Mouse (Mus musculus): ENCODE measurements around the gene Vmn2r57.
A peak's percentile ranks its signal among the peaks of the same experiment; 100 is the strongest.
"Not testable (repeated sequence)": the region's sequence is repeated elsewhere in the genome, so short reads cannot be mapped to it uniquely, and the experiment has no call there.

Gene Vmn2r57

DNA sequence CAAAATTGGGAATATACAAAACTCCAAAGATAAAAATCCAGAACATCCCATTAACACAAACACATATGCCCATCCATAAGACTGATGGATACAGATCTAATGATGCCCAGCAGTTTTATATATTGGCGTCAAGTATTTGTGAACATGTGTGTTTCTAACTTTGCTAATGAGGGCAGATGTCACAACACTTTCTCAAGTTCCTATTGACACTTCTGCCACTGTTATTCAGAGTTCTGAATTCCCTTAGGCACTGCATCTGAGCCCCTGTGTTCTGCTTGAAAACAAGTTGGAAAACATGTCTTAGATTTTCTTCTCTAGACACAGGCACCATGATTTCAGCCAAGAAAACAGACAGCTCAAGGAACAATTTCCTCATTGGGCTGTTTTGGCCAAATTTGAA is at the start of gene Vmn2r57:
Gene Vmn2r57, minus strand, starts transcription at position 101 of the 400 bp plus-strand sequence.
- DNase-seq, result not testable (repeated sequence)

DNA sequence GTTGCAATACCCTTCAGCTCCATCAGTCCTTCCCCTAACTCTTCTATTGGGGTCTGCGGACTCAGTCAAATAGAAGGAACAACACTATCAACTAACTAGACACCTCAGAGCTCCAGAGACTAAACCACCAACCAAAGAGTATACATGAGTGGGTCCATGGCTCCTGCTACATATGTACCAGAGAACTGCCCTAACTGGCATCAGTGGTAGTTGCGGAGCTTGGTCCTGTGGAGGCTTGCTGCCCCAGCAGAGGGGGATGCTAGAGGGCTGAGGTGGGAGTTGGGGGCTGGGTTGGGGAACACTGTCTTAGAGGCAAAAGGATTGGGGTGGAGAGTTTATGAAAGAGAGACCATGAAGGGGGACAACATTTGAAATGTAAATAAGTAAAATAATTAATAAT is 49.4 kb upstream of the Vmn2r57 start:
- DNase-seq, result no peak

DNA sequence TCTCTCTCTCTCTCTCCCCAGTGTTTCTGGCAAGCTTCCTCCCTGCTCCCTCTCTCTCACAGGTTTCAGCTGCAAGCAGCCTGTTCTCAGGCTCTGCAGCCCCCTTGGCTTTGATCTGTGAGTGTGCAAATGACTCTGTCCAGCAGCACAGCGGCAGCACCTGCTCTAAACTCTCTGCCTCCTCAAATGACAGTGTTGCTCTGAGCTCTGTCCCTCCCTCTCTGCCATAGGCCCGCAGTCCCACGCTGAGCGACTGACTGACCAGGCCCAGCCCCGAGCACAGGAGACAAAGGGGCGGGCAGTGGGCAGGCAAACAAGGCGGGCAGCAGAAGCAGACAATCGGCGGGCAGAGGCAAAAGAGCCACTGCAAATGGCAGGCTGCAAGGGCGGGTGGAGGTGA is 3.4 kb upstream of the Vmn2r57 start:
- DNase-seq, result no peak

DNA sequence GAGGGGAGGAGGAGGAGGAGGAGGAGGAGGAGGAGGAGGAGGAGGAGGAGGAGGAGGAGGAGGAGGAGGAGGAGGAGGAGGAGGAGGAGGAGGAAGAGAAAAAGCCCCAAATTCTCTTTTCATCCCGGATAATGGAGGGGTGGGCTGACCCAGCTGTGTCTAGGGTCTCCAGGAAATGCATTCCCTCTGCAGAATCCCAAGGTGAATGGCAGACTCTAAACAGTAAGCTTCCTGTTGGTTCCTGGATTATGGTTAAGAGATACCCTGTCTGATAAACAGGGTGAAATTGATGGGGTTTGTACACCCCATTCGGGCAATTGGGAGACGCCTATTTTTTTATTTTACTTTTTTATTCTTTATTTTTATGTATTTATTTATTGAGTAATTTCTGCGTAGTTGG is 54.4 kb downstream of the Vmn2r57 start:
- no peak for DNase-seq

DNA sequence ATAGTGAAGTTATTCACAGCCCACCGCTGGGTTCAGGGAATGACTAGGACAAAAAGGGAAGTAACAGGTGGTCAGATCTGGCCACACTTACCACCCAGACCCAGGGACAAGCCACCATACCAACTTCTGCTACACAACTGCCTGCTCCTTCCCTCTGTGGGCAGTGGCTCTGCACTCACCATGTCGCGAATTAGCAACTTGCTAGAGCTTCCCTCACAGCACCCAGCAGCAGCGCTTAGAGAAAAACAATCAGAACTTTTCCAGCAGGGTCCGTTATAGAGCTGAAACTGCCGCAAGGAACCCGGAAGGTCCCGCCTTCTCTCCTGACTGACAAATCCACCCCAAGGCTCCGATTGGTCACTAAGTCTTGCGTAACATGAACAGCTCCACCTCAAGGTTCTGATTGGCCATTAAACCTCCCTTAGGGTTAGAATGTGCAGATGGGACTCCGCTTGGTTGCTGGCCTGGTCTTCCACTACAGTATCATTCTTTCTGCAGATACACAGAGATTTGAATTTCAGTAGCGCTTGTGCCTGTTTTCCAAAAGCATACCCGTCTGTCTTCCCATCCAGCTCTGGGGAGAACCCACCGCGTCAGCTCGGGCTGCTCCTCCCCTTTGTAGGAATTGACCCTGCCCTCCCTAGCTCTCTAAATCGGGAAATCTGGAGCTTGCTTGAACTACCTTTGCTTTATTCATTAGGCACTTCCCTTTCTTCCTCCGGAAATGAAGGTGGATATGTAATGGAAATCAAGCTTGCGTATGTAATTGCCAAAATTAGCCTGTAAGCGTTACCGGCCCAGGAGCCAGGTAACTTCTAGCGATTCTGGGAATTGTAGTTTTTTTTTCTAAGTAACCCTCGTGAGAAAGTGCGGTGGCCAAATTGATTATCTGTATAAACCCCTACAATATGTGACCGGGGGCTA is 55.2 kb downstream of the Vmn2r57 start, which contains the start of gene AI987944:
Gene AI987944, minus strand, starts transcription at position 332 of the 924 bp plus-strand sequence.
- peak; percentile 83 for DNase-seq
